Mouse (Mus musculus) small intestine, adult 2 months (tissue): Measurements from ENCODE around the gene Trmt10b.

Experiments
- CTCF ChIP-seq: fragments of 200-500 bp; IDR thresholded peaks from 2 replicates; pipeline ENCODE4 v1.5.1; 2012; ENCODE audit warnings: low read depth, mild to moderate bottlenecking, control low read depth, inconsistent platforms, low read length, moderate library complexity, mixed read lengths; ENCODE audit not compliant: insufficient replicate concordance, insufficient read length; ENCODE audit errors: extremely low read depth
- POLR2A ChIP-seq: fragments of 200-500 bp; IDR thresholded peaks from 2 replicates; pipeline ENCODE4 v1.6.1; 2012; ENCODE audit warnings: low read depth, mild to moderate bottlenecking, control low read depth, inconsistent platforms, low read length, moderate library complexity

- TF ChIP-seq CTCF (no peak), POLR2A (no peak)
Measured at GRCm38 (mm10) chr4:45356653-45357052, 59.7 kb downstream of the Trmt10b start.
